Mouse (Mus musculus) lung, postnatal 0 days (tissue): Measurements from ENCODE around the gene Dcaf4. TPM values are rescaled to one million over a fixed set of nuclear protein-coding genes. Genes with fewer than 3 reads are reported as not detected.

Experiments used
- ATAC-seq: fragments of 200-750 bp; cut with Nextera tagmentation; 2 replicates; pipeline ENCODE4 v1.8.0; 2017; ENCODE audit warnings: moderate library complexity
- DNase-seq: peaks from one replicate; pipeline ENCODE4 v3.0.0-alpha.2; 2016; ENCODE audit warnings: low spot score
- H3K27ac ChIP-seq: fragments of 300-500 bp; sonication (generic); 2 replicates; pipeline ENCODE4 v1.5.1; 2014; ENCODE audit warnings: antibody characterized with exemption, mild to moderate bottlenecking, low read length, mixed read lengths
- H3K27me3 ChIP-seq: fragments of 300-500 bp; sonication (generic); replicated peaks from 2 replicates; pipeline ENCODE4 v1.6.1; 2014; ENCODE audit warnings: low read length, mixed read lengths; ENCODE audit not compliant: insufficient read depth
- H3K36me3 ChIP-seq: fragments of 300-500 bp; sonication (generic); 2 replicates; pipeline ENCODE4 v1.6.1; 2014; ENCODE audit warnings: low read length, mixed read lengths; ENCODE audit not compliant: insufficient read depth
- H3K4me1 ChIP-seq: fragments of 300-500 bp; sonication (generic); 2 replicates; pipeline ENCODE4 v1.6.1; 2014; ENCODE audit warnings: antibody characterized with exemption, low read depth, low read length, mixed read lengths; ENCODE audit not compliant: insufficient read depth
- H3K4me2 ChIP-seq: fragments of 300-500 bp; sonication (generic); replicated peaks from 2 replicates; pipeline ENCODE4 v1.6.1; 2014; ENCODE audit warnings: low read depth, mild to moderate bottlenecking, low read length, moderate library complexity, mixed read lengths
- H3K4me3 ChIP-seq: fragments of 300-500 bp; sonication (generic); 2 replicates; pipeline ENCODE4 v1.5.1; 2014; ENCODE audit warnings: low read depth, low read length
- H3K9ac ChIP-seq: fragments of 300-500 bp; sonication (generic); replicated peaks from 2 replicates; pipeline ENCODE4 v1.6.1; 2014; ENCODE audit warnings: low read depth, mild to moderate bottlenecking
- H3K9me3 ChIP-seq: fragments of 300-500 bp; sonication (generic); 2 replicates; pipeline ENCODE4 v1.6.1; 2016; ENCODE audit warnings: low read length, mixed read lengths
- CTCF ChIP-seq: IDR thresholded peaks from 2 replicates; pipeline ENCODE4 v1.5.1; 2016; ENCODE audit warnings: antibody characterized with exemption, mild to moderate bottlenecking
- EP300 ChIP-seq: IDR thresholded peaks from 2 replicates; pipeline ENCODE4 v1.6.1; 2016; ENCODE audit warnings: antibody characterized with exemption, mild to moderate bottlenecking, control low read depth
- WGBS: fragments of 180-500 bp; shearing (Covaris S2); extraction: QIAGEN DNeasy Blood & Tissue Kit; methylation state at CpG from one replicate; pipeline ENCODE4 v1.1.7; 2014; 5-methylcytosine and 5-hydroxymethylcytosine counted together
- polyA plus RNA-seq: library from polyadenylated mRNA; unstranded; fragments of >200 nt; fragmentation: Nextera tagmentation; extraction: Ambion mirVana; gene quantifications from 2 replicates; pipeline ENCODE4 v1.2.1, GENCODE M21; 2015

The Dcaf4 gene
- polyA plus RNA-seq, 1 experiment from 2014 or later: 10.4 TPM

- Histone ChIP-seq H3K27ac (no peak overlapping the region), H3K4me2 (peak overlapping the region; percentile 61), H3K36me3 (no peaks in the 10 kb centered on the region), H3K9ac (no peak overlapping the region), H3K27me3 (no peaks in the 10 kb centered on the region), H3K9me3 (no peaks in the 10 kb centered on the region), H3K4me1 (no peaks in the 10 kb centered on the region), H3K4me3 (peak overlapping the region; percentile 67; the same call in 1 of the 2 replicates)
- TF ChIP-seq EP300 (no peak), CTCF (no peak)
- ATAC-seq: no peak
- DNase-seq: no peak
- 30% methylated on average over 8 of the region's 8 CpGs for WGBS
Measured at GRCm38 (mm10) chr12:83521083-83521482, 817 bp downstream of the Dcaf4 start.

- TF ChIP-seq CTCF: no peak
- TF ChIP-seq EP300: no peak
- H3K9ac ChIP-seq: no peak overlapping the region
- H3K4me2 ChIP-seq: no peak overlapping the region
- no peaks in the 10 kb centered on the region for H3K9me3 ChIP-seq
- 93% methylated on average over 6 of the region's 6 CpGs for WGBS
- no peaks in the 10 kb centered on the region for H3K36me3 ChIP-seq
- H3K27ac ChIP-seq: no peak overlapping the region
- no peaks in the 10 kb centered on the region for H3K4me1 ChIP-seq
- ATAC-seq: no peak
- no peak for DNase-seq
- H3K27me3 ChIP-seq: no peaks in the 10 kb centered on the region
- no peak overlapping the region for H3K4me3 ChIP-seq
Measured at GRCm38 (mm10) chr12:83523056-83523455, 2.8 kb downstream of the Dcaf4 start.

GRCm38 (mm10) chr12:83523892-83524291 is 3.6 kb downstream of the Dcaf4 start:
- Histone ChIP-seq H3K9ac (no peak overlapping the region), H3K27me3 (no peaks in the 10 kb centered on the region), H3K27ac (no peak overlapping the region), H3K4me3 (no peak overlapping the region), H3K4me1 (no peaks in the 10 kb centered on the region), H3K9me3 (no peaks in the 10 kb centered on the region), H3K36me3 (no peaks in the 10 kb centered on the region), H3K4me2 (no peak overlapping the region)
- no peak for TF ChIP-seq EP300
- no peak for TF ChIP-seq CTCF
- ATAC-seq (no peak), DNase-seq (no peak)
- WGBS: 78% methylated on average over 4 of the region's 4 CpGs

DNA sequence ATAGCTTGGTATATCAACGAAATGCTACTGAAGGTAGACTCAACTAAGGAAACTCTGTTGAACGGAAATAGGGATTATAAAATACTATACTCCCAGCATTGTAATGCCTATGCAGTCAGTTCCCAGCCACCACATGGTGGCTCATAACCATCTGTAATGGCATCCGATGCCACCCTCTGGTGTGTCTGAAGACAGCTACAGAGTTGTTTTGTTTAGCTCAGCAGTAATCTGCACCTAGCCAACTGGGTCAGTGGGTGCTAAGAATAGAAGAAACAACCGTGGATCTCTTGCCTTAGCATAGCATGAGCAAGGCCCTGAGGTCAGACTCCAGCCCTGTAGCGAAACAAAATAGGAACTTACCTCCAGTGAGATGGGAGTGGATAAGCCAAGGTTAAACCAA is 4.1 kb downstream of the Dcaf4 start:
- no peak overlapping the region for H3K4me2 ChIP-seq
- H3K9ac ChIP-seq: no peak overlapping the region
- H3K27me3 ChIP-seq: no peaks in the 10 kb centered on the region
- no peak overlapping the region for H3K27ac ChIP-seq
- DNase-seq: no peak
- no peaks in the 10 kb centered on the region for H3K4me1 ChIP-seq
- no peaks in the 10 kb centered on the region for H3K36me3 ChIP-seq
- TF ChIP-seq EP300 (no peak), CTCF (no peak)
- no peak for ATAC-seq
- no peak overlapping the region for H3K4me3 ChIP-seq
- H3K9me3 ChIP-seq: no peaks in the 10 kb centered on the region
- WGBS: 84% methylated on average over 5 of the region's 5 CpGs

DNA sequence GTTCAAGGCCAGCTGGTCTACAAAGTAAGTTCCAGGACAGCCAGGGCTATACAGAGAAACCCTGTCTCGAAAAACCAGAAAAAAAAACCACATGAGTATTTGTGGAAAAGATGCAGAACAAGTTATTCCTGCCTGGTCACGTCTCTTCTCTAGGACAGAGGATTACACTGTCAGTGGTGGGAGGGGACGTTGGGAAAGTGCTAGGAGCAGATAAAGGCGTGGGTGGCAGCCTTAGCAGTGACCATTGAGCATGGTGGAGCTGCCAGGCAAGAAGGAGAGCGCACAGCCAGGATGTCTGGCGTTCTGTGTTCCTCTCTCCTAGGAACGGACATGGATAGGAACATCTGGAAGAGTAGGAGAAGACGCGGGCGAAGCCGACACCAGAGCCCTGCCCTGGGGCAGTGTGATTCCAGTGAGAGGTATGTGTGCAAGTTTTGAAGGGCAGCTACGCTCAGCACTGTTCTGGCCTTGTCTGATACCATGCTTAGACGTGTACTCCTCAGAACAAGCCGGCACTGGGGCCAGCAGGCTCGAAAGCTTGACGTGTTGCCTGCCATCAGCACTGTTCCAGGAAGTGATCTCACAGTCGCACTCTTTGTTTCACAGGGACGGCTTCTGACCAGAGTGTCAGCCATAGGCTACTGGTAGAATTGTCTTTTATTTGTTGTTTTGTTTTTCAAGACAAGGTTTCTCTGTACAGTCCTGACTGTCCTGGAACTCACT is 5.7 kb downstream of the Dcaf4 start:
- no peaks in the 10 kb centered on the region for H3K9me3 ChIP-seq
- no peaks in the 10 kb centered on the region for H3K36me3 ChIP-seq
- no peak overlapping the region for H3K27ac ChIP-seq
- H3K4me3 ChIP-seq: no peak overlapping the region
- no peak overlapping the region for H3K9ac ChIP-seq
- TF ChIP-seq EP300 (no peak), CTCF (no peak)
- no peak for DNase-seq
- H3K4me1 ChIP-seq: no peaks in the 10 kb centered on the region
- H3K4me2 ChIP-seq: no peak overlapping the region
- ATAC-seq: peak; percentile 17; the same call in 1 of the 2 replicates
- no peaks in the 10 kb centered on the region for H3K27me3 ChIP-seq
- WGBS: 63% methylated on average over 18 of the region's 18 CpGs

GRCm38 (mm10) chr12:83527816-83528215 is 7.5 kb downstream of the Dcaf4 start:
- DNase-seq (no peak), ATAC-seq (no peak)
- no peaks in the 10 kb centered on the region for H3K27me3 ChIP-seq
- no peaks in the 10 kb centered on the region for H3K36me3 ChIP-seq
- no peak overlapping the region for H3K27ac ChIP-seq
- H3K4me3 ChIP-seq: no peak overlapping the region
- no peak overlapping the region for H3K9ac ChIP-seq
- WGBS: 74% methylated on average over 6 of the region's 6 CpGs
- no peak for TF ChIP-seq EP300
- TF ChIP-seq CTCF: no peak
- H3K9me3 ChIP-seq: no peaks in the 10 kb centered on the region
- no peaks in the 10 kb centered on the region for H3K4me1 ChIP-seq
- no peak overlapping the region for H3K4me2 ChIP-seq
